Mouse (Mus musculus): Measurements from ENCODE around the gene Ddi1. TPM values are rescaled to one million over a fixed set of nuclear protein-coding genes. Genes with fewer than 3 reads are reported as not detected.

The Ddi1 gene
- not detected for polyA plus RNA-seq (2012; fragmentation: generic; extraction: Trizol)
- long read RNA-seq, experiment 1 = 0 reads
- long read RNA-seq, experiment 2 = 0 reads

DNA sequence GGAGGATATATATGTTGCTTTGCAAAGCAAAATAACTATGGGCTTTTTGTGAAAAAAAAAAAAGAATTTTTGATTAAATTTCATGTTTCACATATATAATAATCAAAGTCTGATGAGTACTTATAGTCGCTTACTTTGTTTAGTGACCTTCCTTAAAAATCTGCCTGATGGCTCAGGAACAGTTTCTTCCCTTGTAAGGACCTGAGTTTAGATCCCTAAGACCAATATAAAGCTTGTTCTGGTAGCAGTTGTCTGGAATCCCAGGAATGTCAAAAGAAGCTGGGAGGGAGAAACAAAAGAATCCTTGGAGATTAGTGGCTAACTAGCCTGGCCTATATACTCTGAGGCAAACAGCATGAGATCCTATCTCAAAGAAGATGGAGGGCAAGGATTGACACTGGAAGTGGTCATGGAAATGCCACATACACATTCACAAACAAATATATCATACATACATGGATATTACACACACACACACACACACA lies at the start of gene Ddi1:
Gene Ddi1 (minus strand): TSS at position 51 of the 485 bp plus-strand sequence.
- no peak within 1 kb of the TSS for H3K4me3 ChIP-seq (ENCODE audit: insufficient read depth, poor library complexity, severe bottlenecking)
- H3K79me3 ChIP-seq (ENCODE audit: low read depth) = no peaks in the 10 kb centered on the region
- no peak within 1 kb of the TSS for H3ac ChIP-seq (ENCODE audit: control insufficient read depth, insufficient read length, low read depth)
- no peaks in the 10 kb centered on the region for H3K36me3 ChIP-seq (ENCODE audit: control insufficient read depth, insufficient read depth)
- H3K27me3 ChIP-seq (ENCODE audit: control insufficient read depth, insufficient read depth, insufficient read length) = no peaks in the 10 kb centered on the region
- no peak for TF ChIP-seq CTCF (IDR thresholded peaks at IDR 0.05; ENCODE audit: control insufficient read depth, insufficient read depth, insufficient read length)
- no peak for TF ChIP-seq CEBPB (IDR thresholded peaks at IDR 0.05; ENCODE audit: low read depth)
- no peak for TF ChIP-seq MYOD1 (IDR thresholded peaks at IDR 0.05; ENCODE audit: control insufficient read depth, insufficient read length, low read depth)
- no peak for TF ChIP-seq FOSL1 (IDR thresholded peaks at IDR 0.05; ENCODE audit: insufficient read depth, low read length, poor library complexity, severe bottlenecking)
- TF ChIP-seq MAX (IDR thresholded peaks at IDR 0.05) = no peak
- TF ChIP-seq MYOG (IDR thresholded peaks at IDR 0.05; ENCODE audit: control insufficient read depth, extremely low read depth, insufficient read length) = no peak
- no peak for TF ChIP-seq USF1 (IDR thresholded peaks at IDR 0.05; ENCODE audit: low read depth)
- H3K79me2 ChIP-seq (ENCODE audit: control insufficient read depth, insufficient read depth) = no peaks in the 10 kb centered on the region

DNA sequence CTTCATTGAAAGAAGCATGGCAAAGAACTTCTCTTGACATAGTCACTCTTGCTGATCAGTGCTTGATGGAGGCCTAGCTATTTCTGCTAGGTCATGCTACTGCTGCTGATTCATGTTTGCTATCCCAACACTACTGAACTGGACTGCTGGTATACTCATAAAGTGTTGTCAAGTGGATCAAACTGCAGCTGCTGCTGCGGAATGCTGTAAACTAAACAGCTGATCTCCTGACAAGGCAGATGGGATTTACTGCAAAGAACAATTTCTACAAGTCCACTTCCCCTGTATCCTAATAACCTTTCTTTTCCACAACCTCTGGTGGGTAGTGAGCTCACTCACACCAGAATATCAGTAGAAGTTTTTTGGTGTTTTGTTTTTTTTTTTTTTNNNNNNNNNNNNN lies 47.5 kb upstream of the Ddi1 start:
- TF ChIP-seq CTCF (IDR thresholded peaks at IDR 0.05; ENCODE audit: control insufficient read depth, insufficient read depth, insufficient read length) (no peak), USF1 (IDR thresholded peaks at IDR 0.05; ENCODE audit: low read depth) (no peak)
- H3K79me2 ChIP-seq (ENCODE audit: control insufficient read depth, insufficient read depth) = no peaks in the 10 kb centered on the region
- H3K27me3 ChIP-seq (ENCODE audit: control insufficient read depth, insufficient read depth, insufficient read length) = no peaks in the 10 kb centered on the region
- H3K4me3 ChIP-seq (ENCODE audit: insufficient read depth, poor library complexity, severe bottlenecking) = no peak overlapping the region
- no peaks in the 10 kb centered on the region for H3K36me3 ChIP-seq (ENCODE audit: control insufficient read depth, insufficient read depth)
- no peaks in the 10 kb centered on the region for H3K79me3 ChIP-seq (ENCODE audit: low read depth)
- H3ac ChIP-seq (ENCODE audit: control insufficient read depth, insufficient read length, low read depth) = no peak overlapping the region

DNA sequence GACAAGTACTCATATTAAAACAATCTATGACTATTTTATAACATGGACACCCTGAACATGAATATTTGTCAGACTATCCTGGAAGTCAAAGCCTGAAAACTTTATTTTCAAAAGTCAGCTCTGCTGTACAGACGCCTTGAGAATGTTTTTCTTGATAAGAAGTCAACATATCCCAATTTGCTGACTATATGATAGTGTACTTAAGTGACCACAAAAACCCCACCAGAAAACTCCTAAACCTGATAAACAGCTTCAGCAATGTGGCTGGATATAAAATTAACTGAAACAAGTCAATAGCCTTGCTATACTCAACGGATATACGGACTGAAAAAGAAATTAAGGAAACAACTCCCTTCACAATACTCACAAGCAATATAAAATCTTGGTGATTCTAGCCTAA lies 36.2 kb upstream of the Ddi1 start:
- no peaks in the 10 kb centered on the region for H3K36me3 ChIP-seq (ENCODE audit: control insufficient read depth, insufficient read depth)
- TF ChIP-seq USF1 (IDR thresholded peaks at IDR 0.05; ENCODE audit: low read depth) = no peak
- TF ChIP-seq MYOD1 (IDR thresholded peaks at IDR 0.05; ENCODE audit: control insufficient read depth, insufficient read length, low read depth) = no peak
- TF ChIP-seq FOSL1 (IDR thresholded peaks at IDR 0.05; ENCODE audit: insufficient read depth, low read length, poor library complexity, severe bottlenecking) = no peak
- no peak for TF ChIP-seq MAX (IDR thresholded peaks at IDR 0.05)
- no peak for TF ChIP-seq MYOG (IDR thresholded peaks at IDR 0.05; ENCODE audit: control insufficient read depth, extremely low read depth, insufficient read length)
- TF ChIP-seq CTCF (IDR thresholded peaks at IDR 0.05; ENCODE audit: control insufficient read depth, insufficient read depth, insufficient read length) = no peak
- no peak for TF ChIP-seq CEBPB (IDR thresholded peaks at IDR 0.05; ENCODE audit: low read depth)
- H3K4me3 ChIP-seq (ENCODE audit: insufficient read depth, poor library complexity, severe bottlenecking) = no peak overlapping the region
- H3K79me2 ChIP-seq (ENCODE audit: control insufficient read depth, insufficient read depth) = no peaks in the 10 kb centered on the region
- H3K79me3 ChIP-seq (ENCODE audit: low read depth) = no peaks in the 10 kb centered on the region
- H3K27me3 ChIP-seq (ENCODE audit: control insufficient read depth, insufficient read depth, insufficient read length) = no peaks in the 10 kb centered on the region
- no peak overlapping the region for H3ac ChIP-seq (ENCODE audit: control insufficient read depth, insufficient read length, low read depth)

DNA sequence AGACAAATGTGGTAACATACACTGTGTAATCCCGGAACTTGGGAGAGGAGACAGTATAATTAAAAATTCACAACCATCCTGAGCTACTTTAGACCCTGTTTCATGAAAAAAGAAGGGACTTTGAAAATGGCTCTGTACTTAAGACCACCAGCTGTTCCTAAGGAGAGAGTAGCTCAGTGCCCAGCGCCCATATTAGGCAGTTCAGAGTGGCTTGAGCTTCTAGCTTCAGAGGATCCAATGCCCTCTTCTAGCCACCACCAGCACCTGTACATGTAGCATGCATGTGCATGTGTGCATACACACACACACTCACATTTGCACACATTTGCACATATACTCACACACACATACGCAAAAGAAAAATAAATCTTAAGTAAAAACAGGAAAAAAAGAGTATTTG lies 34.9 kb upstream of the Ddi1 start:
- no peaks in the 10 kb centered on the region for H3K79me2 ChIP-seq (ENCODE audit: control insufficient read depth, insufficient read depth)
- no peak overlapping the region for H3ac ChIP-seq (ENCODE audit: control insufficient read depth, insufficient read length, low read depth)
- no peak overlapping the region for H3K4me3 ChIP-seq (ENCODE audit: insufficient read depth, poor library complexity, severe bottlenecking)
- H3K36me3 ChIP-seq (ENCODE audit: control insufficient read depth, insufficient read depth) = no peaks in the 10 kb centered on the region
- TF ChIP-seq MYOD1 (IDR thresholded peaks at IDR 0.05; ENCODE audit: control insufficient read depth, insufficient read length, low read depth) (no peak), CTCF (IDR thresholded peaks at IDR 0.05; ENCODE audit: control insufficient read depth, insufficient read depth, insufficient read length) (no peak), MAX (IDR thresholded peaks at IDR 0.05) (no peak), MYOG (IDR thresholded peaks at IDR 0.05; ENCODE audit: control insufficient read depth, extremely low read depth, insufficient read length) (no peak), FOSL1 (IDR thresholded peaks at IDR 0.05; ENCODE audit: insufficient read depth, low read length, poor library complexity, severe bottlenecking) (no peak), CEBPB (IDR thresholded peaks at IDR 0.05; ENCODE audit: low read depth) (no peak), USF1 (IDR thresholded peaks at IDR 0.05; ENCODE audit: low read depth) (no peak)
- no peaks in the 10 kb centered on the region for H3K27me3 ChIP-seq (ENCODE audit: control insufficient read depth, insufficient read depth, insufficient read length)
- H3K79me3 ChIP-seq (ENCODE audit: low read depth) = no peaks in the 10 kb centered on the region

DNA sequence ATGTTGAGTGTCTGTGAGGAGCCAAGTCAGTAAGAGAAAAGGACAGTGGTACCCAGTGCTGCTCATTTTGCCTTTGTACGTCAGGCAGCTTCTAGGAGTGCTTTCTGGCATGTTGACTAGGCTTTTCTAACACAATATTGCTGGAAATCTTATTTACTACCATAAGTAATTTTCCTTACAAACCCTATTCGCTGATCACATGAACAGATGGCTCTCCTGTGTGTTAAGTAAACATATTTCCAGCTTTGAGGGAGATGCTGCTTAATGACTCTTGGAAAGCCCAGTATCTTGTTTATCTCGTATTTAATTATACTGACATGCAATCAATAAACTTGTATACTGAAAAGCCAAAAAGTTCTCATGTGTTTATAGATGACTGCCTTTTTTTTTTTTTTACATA lies 32.4 kb upstream of the Ddi1 start:
- no peak for TF ChIP-seq MAX (IDR thresholded peaks at IDR 0.05)
- no peak for TF ChIP-seq CTCF (IDR thresholded peaks at IDR 0.05; ENCODE audit: control insufficient read depth, insufficient read depth, insufficient read length)
- no peak for TF ChIP-seq FOSL1 (IDR thresholded peaks at IDR 0.05; ENCODE audit: insufficient read depth, low read length, poor library complexity, severe bottlenecking)
- Histone ChIP-seq H3K36me3 (ENCODE audit: control insufficient read depth, insufficient read depth) (no peaks in the 10 kb centered on the region), H3K79me2 (ENCODE audit: control insufficient read depth, insufficient read depth) (no peaks in the 10 kb centered on the region), H3K79me3 (ENCODE audit: low read depth) (no peaks in the 10 kb centered on the region), H3K27me3 (ENCODE audit: control insufficient read depth, insufficient read depth, insufficient read length) (no peaks in the 10 kb centered on the region), H3ac (ENCODE audit: control insufficient read depth, insufficient read length, low read depth) (no peak overlapping the region), H3K4me3 (ENCODE audit: insufficient read depth, poor library complexity, severe bottlenecking) (no peak overlapping the region)

DNA sequence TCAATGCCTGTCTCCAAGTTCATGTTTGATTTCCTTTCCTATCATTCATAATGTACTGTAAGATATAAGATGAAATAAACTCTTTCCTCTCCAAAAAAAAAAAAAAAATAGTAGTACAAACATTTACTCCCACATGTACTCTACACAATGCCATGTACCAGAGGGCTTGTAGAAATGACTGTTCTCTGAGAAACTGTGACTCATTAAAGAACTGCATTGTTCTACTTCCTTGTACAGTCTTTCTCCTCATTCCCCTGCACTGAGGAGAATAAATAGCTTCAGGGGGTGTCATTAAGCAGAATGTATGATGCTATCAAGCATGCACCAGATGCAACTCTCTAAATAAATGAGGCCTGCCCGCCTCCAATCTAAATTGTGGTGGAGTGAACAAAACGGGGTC lies 28.9 kb upstream of the Ddi1 start:
- H3K79me2 ChIP-seq (ENCODE audit: control insufficient read depth, insufficient read depth) = no peaks in the 10 kb centered on the region
- H3K36me3 ChIP-seq (ENCODE audit: control insufficient read depth, insufficient read depth) = no peaks in the 10 kb centered on the region
- H3K4me3 ChIP-seq (ENCODE audit: insufficient read depth, poor library complexity, severe bottlenecking) = no peak overlapping the region
- H3K27me3 ChIP-seq (ENCODE audit: control insufficient read depth, insufficient read depth, insufficient read length) = no peaks in the 10 kb centered on the region
- no peaks in the 10 kb centered on the region for H3K79me3 ChIP-seq (ENCODE audit: low read depth)
- no peak for TF ChIP-seq MYOD1 (IDR thresholded peaks at IDR 0.05; ENCODE audit: control insufficient read depth, insufficient read length, low read depth)
- TF ChIP-seq FOSL1 (IDR thresholded peaks at IDR 0.05; ENCODE audit: insufficient read depth, low read length, poor library complexity, severe bottlenecking) = no peak
- TF ChIP-seq MYOG (IDR thresholded peaks at IDR 0.05; ENCODE audit: control insufficient read depth, extremely low read depth, insufficient read length) = no peak
- TF ChIP-seq CEBPB (IDR thresholded peaks at IDR 0.05; ENCODE audit: low read depth) = no peak
- no peak for TF ChIP-seq MAX (IDR thresholded peaks at IDR 0.05)
- no peak for TF ChIP-seq CTCF (IDR thresholded peaks at IDR 0.05; ENCODE audit: control insufficient read depth, insufficient read depth, insufficient read length)
- TF ChIP-seq USF1 (IDR thresholded peaks at IDR 0.05; ENCODE audit: low read depth) = no peak
- H3ac ChIP-seq (ENCODE audit: control insufficient read depth, insufficient read length, low read depth) = no peak overlapping the region

Measured in C2C12 (cell line).